Mouse (Mus musculus): Measurements from ENCODE around the gene Trappc3.

Trappc3 gene

DNA sequence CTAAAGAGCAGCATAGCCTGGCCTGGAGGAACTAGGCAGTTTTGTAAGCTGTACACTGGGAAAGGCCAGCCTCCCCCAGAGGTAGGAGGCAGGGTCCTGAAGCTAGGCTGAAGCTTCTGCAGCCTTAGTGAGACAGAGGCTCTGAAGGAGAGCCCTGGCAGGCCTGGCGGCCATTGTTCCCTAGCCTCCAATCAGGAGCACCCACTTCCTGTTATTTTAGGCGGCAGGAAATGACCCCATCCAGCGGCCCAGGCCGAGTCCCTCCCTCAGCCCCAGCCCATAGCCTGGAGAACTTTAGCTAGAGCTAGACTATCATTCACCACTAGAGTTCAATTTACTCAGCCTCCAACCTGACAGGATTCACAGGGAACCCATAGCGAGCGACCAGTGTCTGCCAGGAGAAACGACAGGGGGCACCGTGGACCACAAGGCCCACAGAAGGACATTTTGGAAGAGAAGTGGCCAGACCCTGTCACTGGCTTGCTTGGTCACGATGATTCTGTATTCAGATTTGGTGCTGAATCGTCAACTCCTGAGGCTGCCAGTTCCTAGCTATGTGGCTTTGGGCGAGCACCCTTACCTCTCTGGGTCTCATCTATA lies 10.4 kb upstream of the Trappc3 start:
- DNase-seq (ENCODE audit: low read depth, low spot score), result peak; percentile 60

- DNase-seq (ENCODE audit: low read depth, low spot score), result no peak
These were observed 9.5 kb upstream of the Trappc3 start for GRCm38 (mm10) chr4:126252411-126253237.

DNA sequence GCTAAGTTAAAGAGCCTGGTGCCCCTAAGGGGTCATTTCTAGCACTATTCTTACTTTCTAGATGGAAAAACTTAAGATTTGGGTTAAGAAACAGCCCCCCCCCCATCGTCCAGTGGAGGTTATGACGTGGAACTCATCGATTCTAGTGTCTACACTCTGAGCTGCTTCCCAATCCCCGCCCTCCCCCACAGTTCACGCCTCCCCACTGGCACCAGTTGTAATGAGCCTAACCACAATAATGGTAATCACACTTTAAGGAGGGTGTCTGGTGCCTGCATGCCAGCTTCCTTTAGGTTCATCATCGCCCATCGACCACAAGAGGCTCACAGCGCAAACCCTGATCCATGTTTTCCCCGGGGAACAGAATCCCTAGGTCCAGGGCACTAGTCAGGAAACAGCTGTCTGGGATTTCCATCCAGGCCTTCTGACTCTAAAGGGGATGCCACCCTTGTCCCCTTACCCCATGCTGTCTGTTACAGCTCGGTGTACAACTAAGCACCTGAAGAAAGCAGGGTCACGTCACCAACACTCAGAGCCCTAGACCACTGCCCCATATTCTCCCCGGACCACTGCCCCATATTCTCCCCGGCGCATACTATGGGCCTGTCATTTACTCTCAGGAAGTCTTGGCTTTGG lies 8.4 kb upstream of the Trappc3 start:
- DNase-seq (ENCODE audit: low read depth, low spot score), result no peak

- no peak for DNase-seq (ENCODE audit: low read depth, low spot score)
These were observed 7.6 kb upstream of the Trappc3 start for GRCm38 (mm10) chr4:126254315-126255112.

- no peak for DNase-seq (ENCODE audit: low read depth, low spot score)
These were observed 6.8 kb upstream of the Trappc3 start for GRCm38 (mm10) chr4:126255113-126256001.

DNA sequence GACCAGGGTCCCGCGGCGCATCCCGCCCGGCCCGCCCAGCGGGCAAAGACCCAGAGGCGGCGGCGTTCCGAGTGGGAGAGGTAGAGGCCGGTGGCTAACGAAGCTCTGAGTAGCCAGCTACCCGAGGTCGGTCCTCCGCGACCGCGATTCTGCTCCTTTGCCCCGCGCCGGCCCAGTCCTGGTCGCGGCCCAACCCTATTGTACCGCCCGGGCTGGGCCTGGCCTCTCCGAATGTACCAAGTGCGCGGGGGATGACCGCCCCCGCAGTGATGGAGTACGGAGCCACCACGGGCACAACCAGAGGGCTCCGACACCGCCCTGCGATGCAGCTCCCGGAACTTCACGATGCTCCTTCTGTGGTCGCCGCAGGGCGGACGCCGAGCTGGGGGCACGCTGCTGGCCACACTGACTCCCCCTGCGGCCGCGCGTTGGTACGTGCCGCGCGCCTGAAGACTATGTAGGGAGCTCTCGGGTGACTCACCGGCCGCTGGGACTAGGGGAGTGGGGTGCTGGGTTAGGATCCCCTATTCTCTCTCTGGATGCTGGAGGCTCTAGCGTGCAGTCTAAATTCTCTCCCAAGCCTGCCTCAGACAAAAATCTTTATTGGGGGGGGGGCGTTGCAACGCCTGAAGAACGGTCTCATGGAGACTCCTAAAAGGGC lies 5.9 kb upstream of the Trappc3 start, which contains the start of gene Map7d1:
Gene Map7d1 (minus strand): TSS at position 213 of the 661 bp plus-strand sequence.
- peak; percentile 87 for DNase-seq (ENCODE audit: low read depth, low spot score)

DNA sequence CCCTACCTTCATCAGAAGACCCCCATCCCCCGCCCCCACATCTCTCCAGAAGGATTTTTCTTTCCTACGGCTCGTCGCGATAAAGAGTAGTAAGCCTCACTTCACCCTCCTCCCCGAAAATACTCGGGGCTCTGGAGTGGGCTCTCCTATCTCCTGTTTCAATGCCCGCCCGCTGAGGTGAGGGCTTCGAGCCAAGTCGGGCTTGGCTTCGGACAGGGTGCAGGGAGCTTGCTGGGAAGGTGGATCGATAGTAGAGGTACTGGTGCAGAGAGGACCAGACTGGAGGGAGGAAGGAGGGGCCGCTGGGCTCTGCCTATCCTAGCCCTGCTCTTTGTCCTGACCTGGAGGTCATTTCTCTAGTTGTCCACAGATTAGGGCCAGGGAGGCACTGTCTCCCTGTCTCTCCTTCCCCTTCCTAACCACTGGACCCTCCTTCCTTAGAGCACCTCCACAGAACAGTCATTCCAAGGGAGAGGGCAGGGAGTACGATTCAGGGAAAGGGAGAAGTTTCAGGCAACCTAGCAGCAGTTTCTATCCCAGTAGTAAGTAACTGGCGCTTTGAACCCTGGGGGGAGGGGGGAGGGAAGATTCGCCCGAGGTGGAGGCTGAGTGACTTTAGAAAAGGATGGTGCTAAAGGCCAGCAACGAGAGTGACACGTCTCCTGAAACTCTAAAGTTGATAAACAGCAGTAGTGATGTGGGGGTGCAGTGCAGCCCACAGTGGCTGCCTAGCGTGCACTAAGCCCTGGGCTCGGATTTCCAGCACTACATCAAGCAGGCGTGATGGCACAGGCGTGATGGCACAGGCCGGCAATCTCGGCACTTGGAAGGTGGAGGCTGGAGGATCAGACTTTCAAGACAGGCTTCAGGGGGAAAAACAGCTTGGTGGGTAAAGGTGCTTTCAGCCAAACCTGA lies 4.9 kb upstream of the Trappc3 start:
- DNase-seq (ENCODE audit: low read depth, low spot score), result no peak

DNA sequence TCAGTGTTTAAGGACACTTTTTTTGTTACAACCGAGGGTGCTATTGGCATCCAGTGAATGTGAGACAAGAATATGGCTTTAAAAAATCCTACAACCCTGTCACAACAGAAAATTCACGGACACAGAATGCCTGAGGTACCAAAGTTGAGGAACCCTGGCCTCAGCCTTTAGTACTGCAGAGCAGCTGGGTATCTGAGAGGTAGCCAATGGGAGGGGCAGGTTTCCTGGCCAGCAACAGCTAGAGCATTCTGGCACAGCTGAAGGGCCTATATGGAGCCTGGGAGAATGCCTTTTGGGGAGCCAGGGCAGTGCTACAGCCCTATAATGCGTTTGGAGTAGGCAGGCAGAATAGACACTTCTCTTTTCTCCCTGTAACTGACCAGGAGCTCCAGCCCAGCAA lies 3.1 kb upstream of the Trappc3 start:
- no peak for DNase-seq (ENCODE audit: low read depth, low spot score)

DNA sequence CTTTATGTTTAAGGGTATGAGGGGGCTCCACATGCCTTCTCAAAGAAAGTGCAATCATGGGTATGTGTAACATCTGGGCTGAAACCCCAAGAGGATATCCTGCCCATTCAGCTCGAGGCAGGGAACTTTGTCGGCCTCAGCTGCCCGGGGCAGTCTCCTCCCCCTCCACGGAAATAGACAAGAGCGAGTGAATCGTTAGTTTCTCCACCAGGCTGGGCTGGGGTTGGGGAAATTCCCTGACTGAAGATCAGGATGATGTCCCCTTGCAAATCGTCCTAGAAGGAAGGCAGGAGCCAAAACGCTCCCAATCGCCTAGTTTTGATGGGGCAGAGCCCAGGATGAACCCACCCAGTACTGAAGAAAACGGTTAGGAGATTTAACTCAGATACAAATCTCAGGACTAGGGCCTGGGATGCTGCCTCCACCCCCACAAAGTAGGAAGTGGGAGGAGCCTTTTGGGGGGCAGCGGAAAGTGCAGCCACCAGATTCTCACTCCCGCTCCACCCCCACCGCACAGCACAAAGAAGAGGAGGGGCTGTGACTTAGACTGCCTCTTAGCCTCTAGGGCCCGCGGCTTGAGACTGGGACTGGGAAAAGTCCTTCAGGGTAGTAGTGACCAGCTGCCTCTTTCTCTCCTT lies 2.5 kb upstream of the Trappc3 start:
- DNase-seq (ENCODE audit: low read depth, low spot score), result peak; percentile 79

- DNase-seq (ENCODE audit: low read depth, low spot score), result peak; percentile 87
These were observed 1.5 kb upstream of the Trappc3 start for GRCm38 (mm10) chr4:126260520-126261201.

DNA sequence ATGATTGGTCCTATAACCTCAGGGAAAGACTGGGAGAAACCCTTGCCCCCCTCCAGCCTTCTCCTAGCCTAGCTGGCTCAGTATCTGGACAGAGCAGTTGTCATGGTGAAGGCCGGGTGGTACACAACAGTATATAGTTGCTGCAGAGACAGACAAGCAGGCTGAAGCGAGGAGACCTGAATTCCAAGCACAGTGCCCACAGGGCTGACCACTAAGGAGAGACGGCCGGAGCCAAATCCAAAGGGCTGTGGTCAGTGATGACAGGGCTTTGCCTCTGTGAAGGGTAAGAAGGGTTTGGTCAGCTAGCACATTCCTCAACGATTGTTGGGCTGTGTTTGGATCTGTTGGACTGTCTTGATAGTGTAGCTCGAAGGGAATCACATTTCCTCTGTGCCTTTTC lies 859 bp upstream of the Trappc3 start:
- no peak for DNase-seq (ENCODE audit: low read depth, low spot score)

- no peak for DNase-seq (ENCODE audit: low read depth, low spot score)
These were observed 450 bp upstream of the Trappc3 start for GRCm38 (mm10) chr4:126261675-126262074.

- DNase-seq (ENCODE audit: low read depth, low spot score), result no peak
These were observed 7.2 kb downstream of the Trappc3 start for GRCm38 (mm10) chr4:126269292-126269691.

DNA sequence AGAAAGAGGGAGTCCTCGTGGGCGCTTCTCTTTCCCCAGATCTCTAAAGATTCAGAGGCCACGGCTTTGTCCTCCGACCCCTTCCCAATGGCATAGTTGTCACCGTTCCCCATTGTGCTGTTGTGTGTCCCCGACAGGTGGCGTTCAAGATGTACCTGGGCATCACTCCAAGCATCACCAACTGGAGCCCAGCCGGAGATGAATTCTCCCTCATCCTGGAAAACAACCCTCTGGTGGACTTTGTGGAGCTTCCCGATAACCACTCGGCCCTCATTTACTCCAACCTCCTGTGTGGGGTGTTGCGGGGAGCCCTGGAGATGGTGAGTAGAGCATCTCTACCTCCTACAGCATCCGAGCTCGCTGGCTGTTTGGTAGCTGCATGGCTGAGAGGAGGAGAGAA lies 11.6 kb downstream of the Trappc3 start:
- no peak for DNase-seq (ENCODE audit: low read depth, low spot score)

- no peak for DNase-seq (ENCODE audit: low read depth, low spot score)
These were observed 13.0 kb downstream of the Trappc3 start for GRCm38 (mm10) chr4:126275081-126275480.

DNA sequence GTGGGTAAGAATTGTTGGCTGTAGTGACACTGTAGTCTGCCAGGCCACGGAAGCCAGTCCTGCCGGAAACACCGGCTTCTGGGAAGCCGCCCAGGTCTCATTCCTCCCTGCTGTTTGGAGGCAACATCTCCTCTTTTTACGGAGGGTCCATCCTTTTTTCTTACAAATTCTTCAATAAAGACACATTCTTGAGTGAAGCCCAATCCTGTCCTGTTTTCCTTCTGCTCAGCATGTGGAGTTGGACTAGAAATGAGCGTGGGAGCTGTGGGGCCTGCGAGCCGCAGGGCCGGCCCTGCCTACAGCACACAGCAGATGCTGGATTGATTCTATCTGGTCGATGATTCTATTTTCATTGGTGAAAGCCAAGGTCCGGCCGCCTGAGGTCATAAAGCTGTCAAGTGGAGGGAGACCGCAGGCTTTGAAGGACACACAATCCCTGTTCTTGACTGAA lies 13.6 kb downstream of the Trappc3 start:
- no peak for DNase-seq (ENCODE audit: low read depth, low spot score)

GRCm38 (mm10) chr4:126277906-126278564 lies 15.9 kb downstream of the Trappc3 start:
- peak; percentile 83 for DNase-seq (ENCODE audit: low read depth, low spot score)

DNA sequence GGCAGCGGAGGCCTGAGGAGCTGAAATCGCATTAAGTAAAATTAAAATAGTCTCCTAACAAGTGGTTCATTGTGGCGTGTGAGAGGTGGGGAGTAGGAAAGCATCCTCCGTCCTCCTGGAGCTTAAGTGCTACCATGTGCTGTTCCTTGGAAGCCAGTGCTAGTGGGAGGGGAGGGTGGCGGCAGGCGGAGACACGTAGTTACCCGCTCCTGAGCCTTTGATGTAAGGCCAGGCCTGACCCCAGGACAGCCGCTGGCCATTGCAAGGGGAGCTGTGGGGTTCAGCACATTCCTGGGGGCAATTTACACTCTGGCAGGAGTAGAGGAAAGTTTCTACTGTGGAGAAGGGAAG lies 16.4 kb downstream of the Trappc3 start:
- no peak for DNase-seq (ENCODE audit: low read depth, low spot score)

All from ZHBTc4 (cell line).